Mouse (Mus musculus) thymus, adult 2 months (tissue): ENCODE measurements at regions not wholly inside any gene's neighbourhood (a gene's known extent, or its start where the extent isn't known, plus 50 kb on each side); places are given as distances from the start of the nearest gene placed in this dataset.

ENCODE experiments used
- DNase-seq: peaks from one replicate; pipeline ENCODE4 v3.0.0; 2021
- H3K27ac ChIP-seq: fragments of 200-500 bp; 2 replicates; pipeline ENCODE4 v1.5.1; 2012; ENCODE audit warnings: low read length, control low read depth; ENCODE audit not compliant: control insufficient read depth, insufficient read depth
- H3K27me3 ChIP-seq: fragments of 200-500 bp; 2 replicates; pipeline ENCODE4 v1.6.1; 2012; ENCODE audit warnings: mild to moderate bottlenecking, low read length, moderate library complexity, mixed read lengths; ENCODE audit not compliant: control insufficient read depth, insufficient read depth
- H3K36me3 ChIP-seq: fragments of 200-500 bp; 2 replicates; pipeline ENCODE4 v1.6.1; 2012; ENCODE audit warnings: mild to moderate bottlenecking, low read length, moderate library complexity; ENCODE audit not compliant: control insufficient read depth, insufficient read depth
- H3K4me1 ChIP-seq: fragments of 200-500 bp; replicated peaks from 2 replicates; pipeline ENCODE4 v1.6.1; 2012; ENCODE audit warnings: low read length; ENCODE audit not compliant: control insufficient read depth, insufficient read depth
- H3K4me3 ChIP-seq: fragments of 200-500 bp; 2 replicates; pipeline ENCODE4 v1.5.1; 2012; ENCODE audit warnings: mild to moderate bottlenecking, low read length, control low read depth, moderate library complexity; ENCODE audit not compliant: control insufficient read depth, insufficient read depth
- CTCF ChIP-seq: fragments of 200-500 bp; IDR thresholded peaks from 2 replicates; pipeline ENCODE4 v1.5.1; 2012; ENCODE audit warnings: mild to moderate bottlenecking, control low read depth, low read length, moderate library complexity, borderline replicate concordance; ENCODE audit not compliant: control insufficient read depth, poor library complexity, insufficient read depth; ENCODE audit errors: extremely low read depth
- POLR2A ChIP-seq: fragments of 200-500 bp; IDR thresholded peaks from 2 replicates; pipeline ENCODE4 v1.6.1; 2012; ENCODE audit warnings: mild to moderate bottlenecking, low read length, control low read depth, moderate library complexity; ENCODE audit not compliant: control insufficient read depth, poor library complexity, insufficient read depth; ENCODE audit errors: extremely low read depth
- WGBS: fragments of 180-500 bp; shearing (Covaris S2); methylation state at CpG from one replicate; pipeline ENCODE4 v1.1.7; 2018; 5-methylcytosine and 5-hydroxymethylcytosine counted together

- H3K27ac ChIP-seq, result no peak overlapping the region
- peaks cover 6% of the 10 kb centered on the region for H3K4me1 ChIP-seq
- no peaks in the 10 kb centered on the region for H3K36me3 ChIP-seq
- TF ChIP-seq CTCF (no peak), POLR2A (no peak)
- WGBS, result 90% methylated on average over 13 of the region's 13 CpGs
- H3K27me3 ChIP-seq, result no peaks in the 10 kb centered on the region
- no peak overlapping the region for H3K4me3 ChIP-seq
- DNase-seq, result no peak
Observed at GRCm38 (mm10) chr17:79781733-79782663, 67.1 kb upstream of the Cyp1b1 start.

- Histone ChIP-seq H3K36me3 (no peaks in the 10 kb centered on the region), H3K27me3 (no peaks in the 10 kb centered on the region), H3K27ac (no peak overlapping the region), H3K4me1 (no peaks in the 10 kb centered on the region), H3K4me3 (no peak overlapping the region)
- no peak for DNase-seq
- WGBS, result 98% methylated on average over 2 of the region's 2 CpGs
- no peak for TF ChIP-seq POLR2A
- TF ChIP-seq CTCF, result no peak
Observed at GRCm38 (mm10) chr17:79781262-79781661, 66.4 kb upstream of the Cyp1b1 start.

- Histone ChIP-seq H3K27me3 (no peaks in the 10 kb centered on the region), H3K27ac (no peak overlapping the region), H3K4me1 (peaks cover 8% of the 10 kb centered on the region), H3K4me3 (no peak overlapping the region), H3K36me3 (no peaks in the 10 kb centered on the region)
- WGBS, result 90% methylated on average over 8 of the region's 8 CpGs
- no peak for DNase-seq
- TF ChIP-seq CTCF (no peak), POLR2A (no peak)
Observed at GRCm38 (mm10) chr17:79777874-79778395, 63.1 kb upstream of the Cyp1b1 start.

- no peaks in the 10 kb centered on the region for H3K36me3 ChIP-seq
- peaks cover 8% of the 10 kb centered on the region for H3K4me1 ChIP-seq
- no peak for DNase-seq
- H3K4me3 ChIP-seq, result no peak overlapping the region
- TF ChIP-seq CTCF (no peak), POLR2A (no peak)
- WGBS, result 90% methylated on average over 4 of the region's 4 CpGs
- H3K27me3 ChIP-seq, result no peaks in the 10 kb centered on the region
- no peak overlapping the region for H3K27ac ChIP-seq
Observed at GRCm38 (mm10) chr17:79776177-79776576, 61.3 kb upstream of the Cyp1b1 start.

GRCm38 (mm10) chr17:79775216-79775615 lies 60.4 kb upstream of the Cyp1b1 start:
- no peak overlapping the region for H3K4me3 ChIP-seq
- TF ChIP-seq CTCF (no peak), POLR2A (no peak)
- WGBS, result 49% methylated on average over 6 of the region's 6 CpGs

GRCm38 (mm10) chr17:79774291-79774690 lies 59.4 kb upstream of the Cyp1b1 start:
- H3K4me1 ChIP-seq, result peaks cover 8% of the 10 kb centered on the region
- no peak overlapping the region for H3K27ac ChIP-seq
- 75% methylated on average over 1 of the region's 1 CpGs for WGBS
- no peak overlapping the region for H3K4me3 ChIP-seq
- no peaks in the 10 kb centered on the region for H3K36me3 ChIP-seq
- H3K27me3 ChIP-seq, result no peaks in the 10 kb centered on the region
- no peak for DNase-seq
- TF ChIP-seq POLR2A (no peak), CTCF (no peak)

More at GRCm38 (mm10) chr17:79775216-79775615, 60.4 kb upstream of the Cyp1b1 start:
- peak; percentile 18 for DNase-seq
- peaks cover 8% of the 10 kb centered on the region for H3K4me1 ChIP-seq
- H3K36me3 ChIP-seq, result no peaks in the 10 kb centered on the region
- H3K27ac ChIP-seq, result no peak overlapping the region
- no peaks in the 10 kb centered on the region for H3K27me3 ChIP-seq

GRCm38 (mm10) chr17:79772219-79772618 lies 57.4 kb upstream of the Cyp1b1 start:
- DNase-seq, result no peak
- no peaks in the 10 kb centered on the region for H3K27me3 ChIP-seq
- TF ChIP-seq CTCF (no peak), POLR2A (no peak)
- WGBS, result 92% methylated on average over 4 of the region's 4 CpGs
- no peak overlapping the region for H3K4me3 ChIP-seq
- no peaks in the 10 kb centered on the region for H3K36me3 ChIP-seq
- peaks cover 8% of the 10 kb centered on the region for H3K4me1 ChIP-seq
- no peak overlapping the region for H3K27ac ChIP-seq
